Mouse (Mus musculus) lung, embryonic 16.5 days (tissue): ENCODE measurements around the gene Dock2. TPM values are rescaled to one million over a fixed set of nuclear protein-coding genes. Genes with fewer than 3 reads are reported as not detected.
A peak's percentile ranks its signal among the peaks of the same experiment; 100 is the strongest.

ENCODE experiments used
- ATAC-seq: fragments of 200-750 bp; cut with Nextera tagmentation; 2 replicates; pipeline ENCODE4 v1.8.0; 2017; ENCODE audit warnings: low read depth, mild to moderate bottlenecking, moderate library complexity
- H3K27ac ChIP-seq: fragments of 300-500 bp; sonication (generic); 2 replicates; pipeline ENCODE4 v1.5.1; 2014; ENCODE audit warnings: mild to moderate bottlenecking, control low read depth, low read length
- H3K27me3 ChIP-seq: fragments of 300-500 bp; sonication (generic); 2 replicates; pipeline ENCODE4 v1.6.1; 2014; ENCODE audit warnings: low read depth, low read length, mixed read lengths; ENCODE audit not compliant: control insufficient read depth, insufficient read depth
- H3K36me3 ChIP-seq: fragments of 300-500 bp; sonication (generic); 2 replicates; pipeline ENCODE4 v1.6.1; 2014; ENCODE audit warnings: low read length; ENCODE audit not compliant: control insufficient read depth, insufficient read depth
- H3K4me1 ChIP-seq: fragments of 300-500 bp; sonication (generic); replicated peaks from 2 replicates; pipeline ENCODE4 v1.6.1; 2014; ENCODE audit warnings: low read length, mixed read lengths; ENCODE audit not compliant: control insufficient read depth, insufficient read depth
- H3K4me2 ChIP-seq: fragments of 300-500 bp; sonication (generic); 2 replicates; pipeline ENCODE4 v1.6.1; 2014; ENCODE audit warnings: low read depth, low read length, control low read depth
- H3K4me3 ChIP-seq: fragments of 300-500 bp; sonication (generic); 2 replicates; pipeline ENCODE4 v1.5.1; 2014; ENCODE audit warnings: mild to moderate bottlenecking, low read length, control low read depth
- H3K9ac ChIP-seq: fragments of 300-500 bp; sonication (generic); 2 replicates; pipeline ENCODE4 v1.6.1; 2014; ENCODE audit warnings: low read length, control low read depth
- H3K9me3 ChIP-seq: fragments of 300-500 bp; sonication (generic); 2 replicates; pipeline ENCODE4 v1.6.1; 2016; ENCODE audit warnings: low read length; ENCODE audit not compliant: control insufficient read depth
- WGBS: fragments of 180-500 bp; shearing (Covaris S2); extraction: QIAGEN DNeasy Blood & Tissue Kit; methylation state at CpG from one replicate; pipeline ENCODE4 v1.1.7; 2014; 5-methylcytosine and 5-hydroxymethylcytosine counted together
- polyA plus RNA-seq: library from polyadenylated mRNA; unstranded; fragments of >200 nt; fragmentation: Nextera tagmentation; extraction: Ambion mirVana; gene quantifications from 2 replicates; pipeline ENCODE4 v1.2.1, GENCODE M21; 2015

Dock2 gene
- polyA plus RNA-seq, 1 experiment from 2014 or later: 1.9 TPM

DNA sequence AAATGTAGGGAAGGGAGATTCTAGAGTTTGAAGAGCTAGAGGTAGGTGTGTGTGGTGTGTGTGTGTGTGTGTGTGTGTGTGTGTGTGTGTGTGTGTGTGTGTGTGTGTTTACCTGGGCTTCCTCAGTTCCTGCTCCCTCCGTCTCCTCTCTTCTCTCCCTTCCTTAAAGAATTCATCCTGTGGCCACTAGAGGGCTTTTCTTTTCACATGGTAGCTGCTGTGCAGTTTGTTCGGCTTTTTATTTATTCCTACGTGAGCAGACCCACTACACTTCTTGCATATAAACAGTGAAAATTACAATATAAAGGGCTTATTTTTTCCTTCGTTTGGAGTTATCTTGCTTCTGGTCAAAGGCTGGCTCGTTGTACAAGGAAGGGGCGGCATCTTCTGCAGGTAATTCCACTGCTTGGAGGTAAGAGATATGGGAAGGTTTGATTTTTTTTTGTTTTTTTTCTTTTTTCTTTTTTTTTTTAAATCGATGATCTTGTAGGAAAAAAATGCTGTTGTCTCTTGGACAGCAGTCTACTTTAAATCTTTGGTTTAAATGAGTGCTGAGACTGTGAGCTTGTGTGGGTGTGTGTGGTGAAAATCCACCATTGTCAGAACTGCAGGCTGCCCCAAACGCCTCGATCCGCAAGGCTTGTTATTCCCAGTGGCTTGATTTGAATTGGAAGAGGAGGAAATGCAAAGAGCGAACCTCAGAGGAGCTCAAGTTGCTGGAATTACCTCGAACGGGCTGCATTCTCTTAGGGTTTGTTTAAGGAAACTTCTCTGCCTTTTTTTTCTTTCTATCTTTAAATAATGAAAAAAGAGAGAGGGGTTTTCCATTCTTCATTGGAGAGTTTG is 468.9 kb downstream of the Dock2 start, which contains the start of gene Fam196b:
Gene Fam196b (plus strand): TSS at position 289 of the 846 bp plus-strand sequence.
- no peak within 1 kb of the TSS for H3K27ac ChIP-seq
- H3K27me3 ChIP-seq: no peaks in the 10 kb centered on the region; the same call in 1 of the 2 replicates
- no peak for ATAC-seq
- peak within 1 kb of the TSS; percentile 52 for H3K4me2 ChIP-seq
- no peaks in the 10 kb centered on the region for H3K4me1 ChIP-seq
- H3K9me3 ChIP-seq: no peaks in the 10 kb centered on the region
- WGBS: 5% methylated on average over 13 of the region's 13 CpGs
- H3K9ac ChIP-seq: no peak within 1 kb of the TSS
- H3K4me3 ChIP-seq: peak within 1 kb of the TSS; percentile 23; the same call in 1 of the 2 replicates
- H3K36me3 ChIP-seq: no peaks in the 10 kb centered on the region

DNA sequence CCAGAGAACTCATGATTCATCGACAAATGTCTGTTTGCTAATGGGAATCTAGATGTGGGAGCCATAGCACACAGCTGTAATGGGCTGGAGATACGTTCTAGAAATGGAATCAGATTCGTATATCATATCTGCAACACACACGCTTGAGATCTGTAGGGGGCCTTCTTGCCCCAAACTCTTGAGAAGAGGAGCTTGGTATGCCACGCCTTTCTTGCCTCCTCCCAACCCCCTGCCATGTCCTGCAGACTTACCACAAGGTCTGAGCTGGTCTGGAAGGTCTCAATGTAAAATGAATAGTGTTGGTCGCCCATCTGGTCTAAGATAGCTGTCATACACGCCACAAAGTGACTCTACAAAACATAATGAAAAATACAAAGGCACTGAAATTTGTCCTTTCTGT is 471.5 kb downstream of the Dock2 start:
- Histone ChIP-seq H3K27me3 (no peaks in the 10 kb centered on the region; the same call in 1 of the 2 replicates), H3K4me2 (no peak overlapping the region), H3K4me1 (no peaks in the 10 kb centered on the region), H3K4me3 (no peak overlapping the region), H3K27ac (no peak overlapping the region), H3K9me3 (no peaks in the 10 kb centered on the region), H3K9ac (no peak overlapping the region), H3K36me3 (no peaks in the 10 kb centered on the region)
- 61% methylated on average over 7 of the region's 7 CpGs for WGBS
- ATAC-seq: no peak

DNA sequence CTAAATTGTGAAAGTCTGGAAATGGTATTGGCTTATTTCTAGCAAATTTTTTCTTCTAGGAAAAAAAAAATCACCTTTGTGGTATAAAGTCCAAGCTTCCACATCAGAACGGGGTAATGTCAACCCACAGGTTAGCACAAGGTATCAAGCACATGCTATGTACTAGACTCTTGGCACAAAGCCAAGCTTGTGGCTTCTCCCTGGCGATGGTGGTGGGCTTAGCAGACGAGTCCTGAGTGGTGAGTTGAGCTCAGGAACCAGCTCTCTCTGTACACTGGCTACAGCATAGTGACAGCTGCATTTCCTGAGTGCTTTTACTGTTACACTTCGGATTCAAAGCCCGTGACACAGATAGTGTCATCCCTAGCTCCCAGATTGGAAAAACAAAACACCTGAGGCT is 472.0 kb downstream of the Dock2 start:
- H3K4me2 ChIP-seq: no peak overlapping the region
- H3K9ac ChIP-seq: no peak overlapping the region
- H3K27me3 ChIP-seq: no peaks in the 10 kb centered on the region; the same call in 1 of the 2 replicates
- no peaks in the 10 kb centered on the region for H3K9me3 ChIP-seq
- no peaks in the 10 kb centered on the region for H3K36me3 ChIP-seq
- WGBS: 32% methylated on average over 5 of the region's 5 CpGs
- no peak overlapping the region for H3K4me3 ChIP-seq
- no peaks in the 10 kb centered on the region for H3K4me1 ChIP-seq
- no peak for ATAC-seq
- H3K27ac ChIP-seq: no peak overlapping the region

DNA sequence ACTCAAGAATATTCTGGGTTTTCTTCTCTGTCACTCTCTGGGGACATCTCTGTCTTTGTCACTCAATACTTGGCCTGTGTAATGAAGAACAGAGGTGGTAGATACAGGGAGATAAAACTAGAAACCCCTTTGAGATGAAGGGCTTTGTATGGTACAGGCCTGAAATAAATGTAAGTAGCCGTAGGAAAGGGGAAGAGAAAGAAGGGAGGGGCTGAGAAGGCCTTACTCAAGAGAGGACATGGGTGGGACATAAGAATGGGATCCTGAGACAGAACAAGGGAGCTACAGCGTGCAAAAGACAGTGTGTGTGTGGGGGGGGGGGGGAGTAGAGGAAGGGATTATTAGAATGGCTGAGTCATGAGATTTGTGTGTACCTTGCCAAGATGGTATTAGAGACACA is 474.3 kb downstream of the Dock2 start:
- H3K36me3 ChIP-seq: no peaks in the 10 kb centered on the region
- H3K4me2 ChIP-seq: no peak overlapping the region
- H3K27ac ChIP-seq: no peak overlapping the region
- no peak for ATAC-seq
- H3K9ac ChIP-seq: no peak overlapping the region
- no peaks in the 10 kb centered on the region for H3K4me1 ChIP-seq
- H3K4me3 ChIP-seq: no peak overlapping the region
- H3K9me3 ChIP-seq: no peaks in the 10 kb centered on the region
- 55% methylated on average over 2 of the region's 2 CpGs for WGBS
- no peaks in the 10 kb centered on the region; the same call in 1 of the 2 replicates for H3K27me3 ChIP-seq

DNA sequence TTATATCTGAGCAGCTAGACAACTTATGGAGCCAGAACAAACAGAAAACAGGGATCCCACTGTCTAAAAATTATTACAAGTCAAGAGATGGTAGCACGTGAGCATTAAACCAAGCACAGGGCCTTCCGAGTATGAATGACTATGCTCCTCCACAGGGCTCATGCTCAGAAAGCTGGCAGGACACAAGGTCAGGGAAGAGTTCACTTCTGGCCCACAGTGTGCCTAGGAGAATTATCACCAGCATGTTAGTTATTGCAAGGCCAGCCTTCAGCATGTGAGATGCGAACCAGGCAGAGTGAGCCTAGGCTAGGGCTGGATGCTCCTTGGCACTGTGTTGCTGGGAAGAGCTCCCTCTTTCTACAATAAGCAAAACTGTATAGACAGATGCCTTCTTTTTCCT is 475.0 kb downstream of the Dock2 start:
- no peak for ATAC-seq
- Histone ChIP-seq H3K4me3 (no peak overlapping the region), H3K4me2 (no peak overlapping the region), H3K27me3 (no peaks in the 10 kb centered on the region; the same call in 1 of the 2 replicates), H3K4me1 (no peaks in the 10 kb centered on the region), H3K9ac (no peak overlapping the region), H3K36me3 (no peaks in the 10 kb centered on the region), H3K27ac (no peak overlapping the region), H3K9me3 (no peaks in the 10 kb centered on the region)
- WGBS: 82% methylated on average over 3 of the region's 3 CpGs

DNA sequence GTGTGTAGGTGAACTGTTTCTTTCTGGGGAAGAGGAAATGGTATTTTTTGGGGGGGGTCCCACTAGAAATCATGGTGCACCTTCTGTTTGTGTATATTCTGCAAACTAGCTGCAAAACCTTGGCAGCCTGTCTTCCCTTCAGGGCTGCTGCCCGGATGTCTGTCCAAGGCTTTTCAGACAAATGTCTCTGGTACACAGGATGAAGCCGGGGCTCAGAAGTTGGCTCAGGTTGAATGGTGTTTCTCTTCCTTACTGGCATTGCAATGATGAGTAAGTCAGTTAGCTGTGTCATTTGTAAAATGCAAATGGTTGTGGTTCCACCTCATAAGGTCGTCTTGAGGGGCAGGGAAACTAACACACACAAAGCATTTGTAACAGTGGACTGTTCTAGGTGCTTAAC is 477.5 kb downstream of the Dock2 start:
- H3K4me2 ChIP-seq: no peak overlapping the region
- no peak overlapping the region for H3K9ac ChIP-seq
- H3K27me3 ChIP-seq: no peaks in the 10 kb centered on the region
- no peaks in the 10 kb centered on the region for H3K36me3 ChIP-seq
- H3K9me3 ChIP-seq: no peaks in the 10 kb centered on the region
- no peaks in the 10 kb centered on the region for H3K4me1 ChIP-seq
- H3K27ac ChIP-seq: no peak overlapping the region
- ATAC-seq: no peak
- H3K4me3 ChIP-seq: no peak overlapping the region
- 44% methylated on average over 3 of the region's 3 CpGs for WGBS

DNA sequence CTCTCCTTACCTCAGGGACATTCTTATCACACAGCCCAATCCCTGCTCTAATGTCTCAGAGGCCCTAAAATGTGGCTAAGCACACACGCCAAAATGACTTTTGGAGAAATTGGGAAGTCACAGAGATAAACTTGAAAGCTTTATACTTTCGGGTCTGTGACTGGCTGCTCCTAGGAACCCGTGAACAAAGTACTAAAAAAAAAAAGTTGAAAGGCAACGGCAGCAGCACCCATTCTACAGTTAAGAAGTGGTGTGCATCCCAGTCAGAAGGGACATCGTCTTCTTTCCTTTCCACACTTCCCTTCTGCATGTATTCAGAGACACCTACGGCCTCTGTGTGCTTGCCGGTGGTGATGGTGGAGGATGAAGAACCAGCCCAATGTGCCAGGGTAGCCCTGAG is 483.6 kb downstream of the Dock2 start:
- H3K9ac ChIP-seq: no peak overlapping the region
- no peak overlapping the region for H3K27ac ChIP-seq
- WGBS: 83% methylated on average over 7 of the region's 7 CpGs
- no peak for ATAC-seq
- no peak overlapping the region for H3K4me3 ChIP-seq
- no peaks in the 10 kb centered on the region for H3K4me1 ChIP-seq
- no peaks in the 10 kb centered on the region for H3K36me3 ChIP-seq
- no peaks in the 10 kb centered on the region for H3K9me3 ChIP-seq
- no peak overlapping the region for H3K4me2 ChIP-seq
- H3K27me3 ChIP-seq: no peaks in the 10 kb centered on the region

DNA sequence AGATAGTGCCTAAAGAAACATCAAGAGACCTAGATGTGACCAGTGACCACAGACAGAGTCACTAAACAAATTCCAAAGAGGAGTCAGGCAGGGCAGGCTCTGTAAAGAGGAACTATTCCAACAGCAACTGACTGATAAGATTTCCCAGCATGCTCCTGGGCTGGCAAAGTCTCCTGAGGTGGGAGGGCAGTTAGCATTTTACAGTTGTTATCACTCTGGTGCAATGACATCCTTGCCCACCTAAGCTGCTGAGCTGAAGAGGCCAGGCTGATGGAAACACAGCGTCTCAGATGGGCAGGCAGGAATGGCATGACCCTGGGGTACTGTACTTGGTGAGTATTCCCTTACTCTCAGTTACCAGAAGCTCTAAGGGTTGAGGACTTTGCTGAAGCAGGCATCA is 484.1 kb downstream of the Dock2 start:
- Histone ChIP-seq H3K27me3 (no peaks in the 10 kb centered on the region), H3K36me3 (no peaks in the 10 kb centered on the region), H3K4me3 (no peak overlapping the region), H3K27ac (no peak overlapping the region), H3K9ac (no peak overlapping the region), H3K4me2 (no peak overlapping the region), H3K4me1 (no peaks in the 10 kb centered on the region), H3K9me3 (no peaks in the 10 kb centered on the region)
- no peak for ATAC-seq
- WGBS: 82% methylated on average over 1 of the region's 1 CpGs

DNA sequence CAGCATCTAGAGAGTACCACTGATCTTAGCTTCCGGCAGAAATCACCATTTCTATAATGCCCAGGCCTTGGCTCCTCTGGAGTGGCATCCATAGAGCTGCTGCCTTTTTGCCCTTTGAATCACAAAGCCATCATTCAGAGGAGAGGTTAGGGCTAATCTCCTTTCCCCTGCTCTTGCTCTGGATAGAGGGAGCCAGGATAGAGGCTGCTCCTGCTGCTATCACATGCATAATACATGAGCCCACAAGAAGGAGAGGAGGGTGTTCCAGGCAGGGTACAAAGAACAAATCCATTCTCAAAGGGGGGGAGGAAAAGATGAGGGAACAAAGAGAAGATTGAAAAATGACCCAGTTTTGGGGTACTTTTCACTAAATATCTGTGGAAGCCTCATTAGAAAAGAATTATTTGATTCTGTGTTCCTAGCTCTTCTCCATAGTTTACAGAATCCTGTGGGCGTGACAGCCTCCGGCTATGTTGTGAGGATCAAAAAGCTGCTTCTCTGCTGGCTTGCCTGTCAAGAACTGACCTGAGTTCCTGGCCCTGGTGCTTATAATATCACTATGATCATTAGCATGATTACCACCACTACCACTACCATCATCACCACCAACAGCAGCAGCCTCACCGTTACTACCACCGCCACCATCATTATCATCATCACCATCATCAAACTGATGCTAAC is 485.9 kb downstream of the Dock2 start:
- H3K9ac ChIP-seq: no peak overlapping the region
- no peak overlapping the region for H3K4me2 ChIP-seq
- H3K4me1 ChIP-seq: no peaks in the 10 kb centered on the region
- no peak for ATAC-seq
- H3K36me3 ChIP-seq: no peaks in the 10 kb centered on the region
- no peak overlapping the region for H3K27ac ChIP-seq
- no peak overlapping the region for H3K4me3 ChIP-seq
- WGBS: 76% methylated on average over 5 of the region's 5 CpGs
- no peaks in the 10 kb centered on the region for H3K9me3 ChIP-seq
- H3K27me3 ChIP-seq: no peaks in the 10 kb centered on the region
